Mouse (Mus musculus) liver, postnatal 0 days (tissue): ENCODE data around the gene Setd1b.

Experiments
- CTCF ChIP-seq: sonication (generic); IDR thresholded peaks from 2 replicates; pipeline ENCODE4 v1.5.1; 2016; ENCODE audit warnings: antibody characterized with exemption, low read depth
- EP300 ChIP-seq: IDR thresholded peaks from 2 replicates; pipeline ENCODE4 v1.6.1; 2016; ENCODE audit warnings: antibody characterized with exemption, low read depth, mild to moderate bottlenecking

DNA sequence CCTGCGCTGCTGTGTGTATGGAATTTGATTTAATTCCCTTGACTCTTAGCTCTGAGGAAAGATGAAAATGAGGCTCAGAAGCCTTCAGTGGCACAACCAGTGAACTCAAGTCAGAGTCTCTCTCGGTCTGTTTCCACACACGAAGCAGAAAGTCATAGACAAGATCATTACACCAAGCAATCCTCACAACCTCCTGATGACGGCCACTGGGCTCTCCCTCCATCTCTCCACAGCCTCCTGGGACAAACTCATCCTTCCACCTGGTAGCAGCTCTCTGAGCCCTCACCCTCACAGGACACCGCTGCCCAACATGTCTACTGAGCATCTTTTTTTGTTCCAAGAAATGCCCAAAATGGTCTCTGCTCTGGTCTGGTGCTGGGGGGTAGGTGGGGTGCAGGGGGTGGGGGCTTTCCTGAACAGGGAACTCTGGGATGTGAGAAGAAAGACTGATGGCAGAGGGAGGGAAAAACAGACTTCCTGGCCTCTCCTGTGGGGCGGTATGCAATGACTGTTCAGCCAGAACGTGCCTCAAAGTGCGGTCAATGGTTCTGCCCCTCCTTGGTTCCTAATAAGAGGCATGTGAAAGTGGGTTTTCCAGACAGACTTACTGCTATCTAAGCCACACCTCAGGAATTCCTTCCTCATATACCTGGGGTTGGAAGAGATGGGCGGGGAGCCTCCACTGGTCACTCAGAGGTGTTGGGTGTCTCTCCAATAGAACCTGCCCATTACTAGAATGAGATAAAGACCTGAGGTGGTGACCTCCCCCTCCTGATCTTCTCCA lies 11.8 kb upstream of the Setd1b start:
- no peak for TF ChIP-seq CTCF
- no peak for TF ChIP-seq EP300
